Mouse (Mus musculus): ENCODE results near the gene Bco1. TPM values are rescaled to one million over a fixed set of nuclear protein-coding genes. Genes with fewer than 3 reads are reported as not detected.

The Bco1 gene
- polyA plus RNA-seq, 1 experiment from 2014 or later = not detected

GRCm38 (mm10) chr8:117107533-117107932 is 11.9 kb downstream of the Bco1 start:
- H3K27me3 ChIP-seq (replicated peaks; ENCODE audit: insufficient read depth, low read length) = no peaks in the 10 kb centered on the region
- no peak overlapping the region for H3K27ac ChIP-seq (ENCODE audit: low read length)
- WGBS = 13% methylated on average over 9 of the region's 9 CpGs
- peak; percentile 75 for DNase-seq (ENCODE audit: low spot score)
- no peak for ATAC-seq
- H3K36me3 ChIP-seq (ENCODE audit: insufficient read depth, low read length) = no peaks in the 10 kb centered on the region
- H3K9me3 ChIP-seq (ENCODE audit: low read length) = no peaks in the 10 kb centered on the region
- H3K4me1 ChIP-seq (ENCODE audit: insufficient read depth, low read depth, low read length) = 0 out of 2 replicates have a peak, but pooled peaks cover 3% of the 10 kb centered on the region
- no peak overlapping the region for H3K4me2 ChIP-seq (replicated peaks; ENCODE audit: low read depth, low read length)
- H3K9ac ChIP-seq (replicated peaks; ENCODE audit: low read depth) = no peak overlapping the region
- no peak for TF ChIP-seq EP300 (IDR thresholded peaks at IDR 0.05)
- TF ChIP-seq CTCF (IDR thresholded peaks at IDR 0.05) = peak; percentile 91
- no peak overlapping the region for H3K4me3 ChIP-seq (ENCODE audit: low read depth, low read length)

GRCm38 (mm10) chr8:117109018-117109711 is 13.5 kb downstream of the Bco1 start:
- Histone ChIP-seq H3K4me3 (ENCODE audit: low read depth, low read length) (no peak overlapping the region), H3K36me3 (ENCODE audit: insufficient read depth, low read length) (no peaks in the 10 kb centered on the region), H3K4me2 (replicated peaks; ENCODE audit: low read depth, low read length) (no peak overlapping the region), H3K4me1 (ENCODE audit: insufficient read depth, low read depth, low read length) (0 out of 2 replicates have a peak, but pooled peaks cover 3% of the 10 kb centered on the region), H3K27me3 (replicated peaks; ENCODE audit: insufficient read depth, low read length) (no peaks in the 10 kb centered on the region), H3K9me3 (ENCODE audit: low read length) (no peaks in the 10 kb centered on the region), H3K9ac (replicated peaks; ENCODE audit: low read depth) (no peak overlapping the region), H3K27ac (ENCODE audit: low read length) (no peak overlapping the region)
- peak; percentile 44; the same call in 1 of the 2 replicates for TF ChIP-seq CTCF (IDR thresholded peaks at IDR 0.05)
- TF ChIP-seq EP300 (IDR thresholded peaks at IDR 0.05) = no peak
- ATAC-seq (no peak), DNase-seq (ENCODE audit: low spot score) (no peak)
- WGBS = 91% methylated on average over 19 of the region's 19 CpGs

GRCm38 (mm10) chr8:117109801-117110390 is 14.2 kb downstream of the Bco1 start:
- Histone ChIP-seq H3K4me1 (ENCODE audit: insufficient read depth, low read depth, low read length) (0 out of 2 replicates have a peak, but pooled peaks cover 3% of the 10 kb centered on the region), H3K36me3 (ENCODE audit: insufficient read depth, low read length) (no peaks in the 10 kb centered on the region), H3K4me2 (replicated peaks; ENCODE audit: low read depth, low read length) (no peak overlapping the region), H3K27ac (ENCODE audit: low read length) (no peak overlapping the region), H3K9me3 (ENCODE audit: low read length) (no peaks in the 10 kb centered on the region), H3K27me3 (replicated peaks; ENCODE audit: insufficient read depth, low read length) (no peaks in the 10 kb centered on the region), H3K9ac (replicated peaks; ENCODE audit: low read depth) (no peak overlapping the region), H3K4me3 (ENCODE audit: low read depth, low read length) (no peak overlapping the region)
- ATAC-seq (peak; percentile 30; the same call in 1 of the 2 replicates), DNase-seq (ENCODE audit: low spot score) (peak; percentile 80)
- no peak for TF ChIP-seq EP300 (IDR thresholded peaks at IDR 0.05)
- TF ChIP-seq CTCF (IDR thresholded peaks at IDR 0.05) = peak; percentile 76
- 44% methylated on average over 16 of the region's 16 CpGs for WGBS

GRCm38 (mm10) chr8:117111641-117112040 is 16.0 kb downstream of the Bco1 start:
- Histone ChIP-seq H3K4me2 (replicated peaks; ENCODE audit: low read depth, low read length) (no peak overlapping the region), H3K36me3 (ENCODE audit: insufficient read depth, low read length) (no peaks in the 10 kb centered on the region), H3K4me3 (ENCODE audit: low read depth, low read length) (no peak overlapping the region), H3K27ac (ENCODE audit: low read length) (peak overlapping the region; percentile 74), H3K9ac (replicated peaks; ENCODE audit: low read depth) (no peak overlapping the region), H3K27me3 (replicated peaks; ENCODE audit: insufficient read depth, low read length) (no peaks in the 10 kb centered on the region), H3K9me3 (ENCODE audit: low read length) (no peaks in the 10 kb centered on the region), H3K4me1 (ENCODE audit: insufficient read depth, low read depth, low read length) (0 out of 2 replicates have a peak, but pooled peaks cover 6% of the 10 kb centered on the region)
- ATAC-seq = peak; percentile 76
- peak; percentile 68 for DNase-seq (ENCODE audit: low spot score)
- 32% methylated on average over 3 of the region's 3 CpGs for WGBS
- TF ChIP-seq CTCF (IDR thresholded peaks at IDR 0.05) (no peak), EP300 (IDR thresholded peaks at IDR 0.05) (no peak; the same call in 1 of the 2 replicates)

- Histone ChIP-seq H3K4me2 (replicated peaks; ENCODE audit: low read depth, low read length) (no peak overlapping the region), H3K9ac (replicated peaks; ENCODE audit: low read depth) (no peak overlapping the region), H3K9me3 (ENCODE audit: low read length) (no peaks in the 10 kb centered on the region), H3K27ac (ENCODE audit: low read length) (peak overlapping the region; percentile 74), H3K4me3 (ENCODE audit: low read depth, low read length) (no peak overlapping the region), H3K36me3 (ENCODE audit: insufficient read depth, low read length) (no peaks in the 10 kb centered on the region), H3K27me3 (replicated peaks; ENCODE audit: insufficient read depth, low read length) (no peaks in the 10 kb centered on the region), H3K4me1 (ENCODE audit: insufficient read depth, low read depth, low read length) (0 out of 2 replicates have a peak, but pooled peaks cover 6% of the 10 kb centered on the region)
- peak; percentile 61 for ATAC-seq
- TF ChIP-seq CTCF (IDR thresholded peaks at IDR 0.05) (no peak), EP300 (IDR thresholded peaks at IDR 0.05) (no peak)
- peak; percentile 47 for DNase-seq (ENCODE audit: low spot score)
- WGBS = 28% methylated on average over 8 of the region's 8 CpGs
Measured at GRCm38 (mm10) chr8:117112261-117112660, 16.6 kb downstream of the Bco1 start.

GRCm38 (mm10) chr8:117115094-117115493 is 19.4 kb downstream of the Bco1 start:
- no peak for TF ChIP-seq EP300 (IDR thresholded peaks at IDR 0.05)
- TF ChIP-seq CTCF (IDR thresholded peaks at IDR 0.05) = no peak
- ATAC-seq = peak; percentile 14; the same call in 1 of the 2 replicates
- Histone ChIP-seq H3K9me3 (ENCODE audit: low read length) (no peaks in the 10 kb centered on the region), H3K4me1 (ENCODE audit: insufficient read depth, low read depth, low read length) (0 out of 2 replicates have a peak, but pooled peaks cover 6% of the 10 kb centered on the region), H3K36me3 (ENCODE audit: insufficient read depth, low read length) (no peaks in the 10 kb centered on the region), H3K4me3 (ENCODE audit: low read depth, low read length) (no peak overlapping the region), H3K4me2 (replicated peaks; ENCODE audit: low read depth, low read length) (0 out of 2 replicates have a peak overlapping the region, but pooled peaks have one; percentile 0), H3K27me3 (replicated peaks; ENCODE audit: insufficient read depth, low read length) (no peaks in the 10 kb centered on the region), H3K9ac (replicated peaks; ENCODE audit: low read depth) (no peak overlapping the region), H3K27ac (ENCODE audit: low read length) (peak overlapping the region; percentile 39)
- WGBS = 31% methylated on average over 6 of the region's 6 CpGs
- DNase-seq (ENCODE audit: low spot score) = peak; percentile 26
